Mouse (Mus musculus): ENCODE data around the gene Defb25. TPM values are rescaled to one million over a fixed set of nuclear protein-coding genes. Genes with fewer than 3 reads are reported as not detected.
A peak's percentile ranks its signal among the peaks of the same experiment; 100 is the strongest.

The Defb25 gene
- total RNA-seq, 2 experiments from 2014 or later = not detected

GRCm38 (mm10) chr2:152629904-152630303 is 7.1 kb upstream of the Defb25 start:
- DNase-seq = no peak
- intact Hi-C loops (cut with DNase I) = no loop called here

DNA sequence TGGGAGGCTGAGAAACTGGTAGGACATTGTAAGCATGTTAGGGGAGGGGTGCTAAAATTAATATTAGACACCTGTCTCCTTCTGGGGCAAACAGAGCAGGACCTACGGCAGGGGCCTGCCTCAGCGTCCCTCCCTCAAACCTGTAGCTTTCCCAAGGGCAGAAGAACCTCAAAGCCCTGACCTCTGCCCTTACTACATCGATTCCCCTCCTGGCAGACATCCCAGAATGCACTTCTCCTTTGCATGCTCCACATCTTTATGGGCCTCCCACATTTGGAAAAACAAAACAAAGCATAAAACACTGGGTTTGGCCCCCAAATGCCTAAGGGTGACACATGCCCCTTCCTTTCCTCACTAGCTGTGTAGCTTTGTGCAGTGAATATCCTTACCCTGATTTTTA is 6.4 kb upstream of the Defb25 start:
- intact Hi-C loops (cut with DNase I) = no loop called here
- no peak for DNase-seq

GRCm38 (mm10) chr2:152628066-152628465 is 5.2 kb upstream of the Defb25 start:
- intact Hi-C loops (cut with DNase I) = no loop called here
- DNase-seq = peak in 1 of 2 experiments; percentile 39

GRCm38 (mm10) chr2:152626774-152627591 is 4.1 kb upstream of the Defb25 start, which contains the start of gene Rem1:
TSS of gene Rem1 (plus strand) at chr2:152626951.
- peak; percentile 62 to 65 for DNase-seq
- intact Hi-C loops (cut with DNase I) = no loop called here

DNA sequence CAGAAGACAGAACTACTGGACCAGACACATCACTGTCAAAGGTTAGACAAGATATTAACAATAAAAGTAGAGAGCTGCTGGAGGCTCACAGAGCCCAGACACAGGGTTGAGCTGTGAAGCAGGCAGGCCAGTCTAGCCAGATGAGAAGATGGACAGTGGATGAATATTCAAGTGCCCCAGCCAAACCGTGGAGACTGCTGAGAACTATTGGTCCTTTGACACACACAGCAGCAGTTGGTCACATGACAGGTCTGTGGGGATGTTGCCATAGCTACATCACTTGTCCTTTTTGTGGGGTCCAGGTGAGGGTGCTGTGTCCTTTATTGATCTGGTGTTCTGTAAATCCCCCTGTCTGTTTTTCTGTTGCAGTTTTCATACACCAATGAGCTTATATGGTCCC is 2.4 kb upstream of the Defb25 start:
- DNase-seq = no peak
- intact Hi-C loops (cut with DNase I) = no loop called here

DNA sequence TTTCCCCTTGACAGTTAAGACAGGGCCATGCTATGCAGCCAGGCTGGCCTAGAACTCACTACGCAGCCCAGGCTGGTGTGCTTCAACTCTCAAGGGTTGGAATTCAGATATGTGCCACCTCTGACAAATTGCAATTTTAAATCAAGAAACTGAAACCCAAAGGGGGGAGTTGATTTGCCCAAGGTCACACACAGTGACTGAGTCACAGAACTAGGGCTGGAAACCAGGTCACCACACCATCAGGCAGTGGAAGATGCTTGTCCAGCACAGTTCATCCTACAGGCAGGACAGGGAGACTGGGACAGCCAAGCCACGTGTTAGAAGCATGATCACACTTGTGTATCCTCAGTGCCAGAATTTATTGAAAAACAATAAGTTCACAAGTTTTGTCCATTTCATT is 1.7 kb upstream of the Defb25 start:
- intact Hi-C loops (cut with DNase I) = no loop called here
- DNase-seq = no peak

GRCm38 (mm10) chr2:152622151-152622550 is 702 bp downstream of the Defb25 start:
- DNase-seq = no peak
- intact Hi-C loops (cut with DNase I) = no loop called here

- DNase-seq = peak in 1 of 2 experiments; percentile 44
- intact Hi-C loops (cut with DNase I) = no loop called here
Measured at GRCm38 (mm10) chr2:152620367-152621134, 2.3 kb downstream of the Defb25 start.

GRCm38 (mm10) chr2:152617374-152617773 is 5.5 kb downstream of the Defb25 start:
- DNase-seq = no peak
- intact Hi-C loops (cut with DNase I) = loop anchor here (5.0 to 10.0 kb wide), 2 partner anchors 137 to 215 kb away; partner anchors contain the start of genes Bcl2l1 and Cox4i2

- intact Hi-C loops (cut with DNase I) = loop anchor here (5.0 to 10.0 kb wide), 2 partner anchors 138 to 216 kb away; partner anchors contain the start of genes Bcl2l1 and Cox4i2
- DNase-seq = no peak
Measured at GRCm38 (mm10) chr2:152616470-152616869, 6.4 kb downstream of the Defb25 start.

DNA sequence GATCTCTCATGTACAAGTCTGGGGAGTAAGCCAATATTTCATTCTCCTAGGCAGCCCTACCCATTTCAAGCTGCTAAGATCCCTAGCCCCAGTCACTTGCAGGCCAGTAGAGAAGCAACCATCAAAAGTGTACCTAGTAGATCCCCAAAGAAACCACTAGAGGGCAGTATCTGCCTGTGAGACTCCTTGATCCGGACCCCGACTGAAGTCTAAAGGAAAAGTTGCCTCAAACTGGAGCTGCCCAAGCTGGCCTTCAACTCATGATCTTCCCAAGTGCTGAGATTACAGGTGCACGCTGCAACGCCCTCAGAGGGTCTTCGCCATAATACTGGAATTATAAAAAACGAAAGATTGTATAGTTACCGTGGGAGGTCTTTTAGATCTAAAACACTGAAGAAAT is 7.3 kb downstream of the Defb25 start:
- peak; percentile 42 to 72 for DNase-seq
- intact Hi-C loops (cut with DNase I) = loop anchor here (1.0 to 10.0 kb wide), 3 partner anchors 42 to 217 kb away; partner anchors contain the start of genes Bcl2l1 and Cox4i2

DNA sequence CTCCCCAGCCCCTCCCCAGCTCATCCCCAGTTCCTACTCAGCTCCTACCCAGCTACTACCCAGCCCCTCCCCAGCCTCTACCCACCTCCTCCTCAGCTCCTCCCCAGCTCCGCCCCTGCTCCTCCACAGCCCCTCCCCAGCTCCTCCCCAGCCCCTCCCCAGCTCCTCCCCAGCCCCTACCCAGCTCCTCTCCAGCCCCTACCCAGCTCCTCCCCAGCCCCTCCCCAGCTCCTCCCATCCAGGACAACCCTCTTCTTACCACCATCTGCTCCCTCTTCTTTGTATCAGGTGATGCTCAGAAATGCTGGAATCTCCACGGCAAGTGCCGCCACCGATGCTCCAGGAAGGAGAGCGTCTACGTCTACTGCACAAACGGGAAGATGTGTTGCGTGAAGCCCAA is 10.7 kb downstream of the Defb25 start:
- no peak for DNase-seq
- intact Hi-C loops (cut with DNase I) = loop anchor here (10.0 kb wide), 1 partner anchor 143 kb away; the partner anchor contains the start of gene Cox4i2

- intact Hi-C loops (cut with DNase I) = no loop called here
- no peak for DNase-seq
Measured at GRCm38 (mm10) chr2:152608719-152609118, 14.1 kb downstream of the Defb25 start.

DNA sequence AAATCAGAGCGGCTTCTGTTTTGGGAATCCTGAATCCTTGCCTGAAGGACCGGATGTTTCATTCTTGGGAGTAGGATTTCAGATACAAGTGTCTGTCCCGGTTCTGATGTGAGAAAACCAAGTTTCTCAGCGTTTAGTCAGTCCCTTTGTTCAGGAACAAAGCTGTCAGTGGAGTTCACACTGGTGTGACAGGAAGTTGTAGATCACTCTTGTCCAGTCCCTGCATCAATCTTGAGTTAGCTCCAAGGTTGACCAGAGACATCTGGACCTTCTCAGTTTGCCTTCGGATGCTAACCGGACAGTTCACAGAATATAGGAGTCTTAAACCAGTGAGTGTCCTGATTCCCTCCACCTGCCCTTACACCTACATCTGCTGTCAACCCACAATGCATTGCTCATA is 15.1 kb downstream of the Defb25 start:
- DNase-seq = no peak
- intact Hi-C loops (cut with DNase I) = no loop called here

DNA sequence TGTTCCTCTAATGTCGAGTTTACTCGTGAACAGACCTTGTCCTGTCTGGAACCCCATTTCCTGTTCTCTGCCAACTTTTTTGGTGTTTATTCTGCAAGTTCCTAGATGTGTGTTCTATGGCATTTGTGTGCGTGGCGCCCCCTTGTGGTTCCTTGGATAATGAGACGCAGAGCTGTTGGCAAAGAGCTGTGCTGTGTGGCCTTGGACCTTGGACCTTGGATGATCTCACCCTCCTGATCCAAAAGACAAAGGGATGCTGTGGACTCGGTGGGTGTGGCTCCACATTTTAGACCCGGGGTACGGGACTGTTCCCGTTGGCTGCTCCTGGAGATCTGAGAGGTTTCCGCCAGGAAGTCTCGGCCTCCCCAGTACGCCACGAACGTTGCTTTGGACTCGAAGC is 18.8 kb downstream of the Defb25 start, which contains the start of gene Defb36:
Gene Defb36 (plus strand): TSS at position 271 of the 400 bp plus-strand sequence.
- peak; percentile 48 to 64 for DNase-seq
- intact Hi-C loops (cut with DNase I) = loop anchor here (5.0 kb wide), 1 partner anchor 52 kb away; no protein-coding TSS in a partner anchor

DNA sequence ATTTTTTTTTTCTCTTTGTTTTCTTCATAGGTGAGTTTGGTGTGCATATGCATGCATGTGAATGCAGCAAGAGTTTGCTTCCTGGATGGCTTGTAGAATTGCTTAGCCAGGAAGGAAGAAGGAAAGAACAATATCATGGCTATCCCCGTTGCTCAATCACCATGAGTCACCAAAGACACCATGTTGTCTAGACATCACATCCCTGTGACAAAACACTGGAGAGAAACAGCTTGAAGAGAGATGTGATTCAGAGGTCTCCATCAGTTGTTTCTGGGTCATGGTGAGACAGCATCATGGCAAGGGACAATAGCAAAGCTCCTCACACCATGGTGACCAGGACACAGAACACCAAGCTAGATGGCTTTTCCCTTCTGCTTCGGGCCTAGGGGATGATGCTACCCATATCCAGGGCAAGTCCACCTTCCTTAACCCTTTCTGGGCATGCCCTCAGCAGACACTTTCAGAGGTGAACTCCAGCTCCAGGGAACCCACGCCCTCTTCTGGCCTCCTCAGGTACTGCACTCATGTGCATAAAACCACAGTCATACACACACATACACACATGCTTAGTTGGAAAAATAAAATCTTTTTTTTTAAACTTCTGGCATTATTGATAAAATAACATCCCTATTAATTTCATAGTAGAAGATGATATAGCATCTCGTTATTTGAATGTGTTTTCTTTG is 21.4 kb downstream of the Defb25 start:
- intact Hi-C loops (cut with DNase I) = loop anchor here (5.0 kb wide), 1 partner anchor 49 kb away; no protein-coding TSS in a partner anchor
- no peak for DNase-seq

DNA sequence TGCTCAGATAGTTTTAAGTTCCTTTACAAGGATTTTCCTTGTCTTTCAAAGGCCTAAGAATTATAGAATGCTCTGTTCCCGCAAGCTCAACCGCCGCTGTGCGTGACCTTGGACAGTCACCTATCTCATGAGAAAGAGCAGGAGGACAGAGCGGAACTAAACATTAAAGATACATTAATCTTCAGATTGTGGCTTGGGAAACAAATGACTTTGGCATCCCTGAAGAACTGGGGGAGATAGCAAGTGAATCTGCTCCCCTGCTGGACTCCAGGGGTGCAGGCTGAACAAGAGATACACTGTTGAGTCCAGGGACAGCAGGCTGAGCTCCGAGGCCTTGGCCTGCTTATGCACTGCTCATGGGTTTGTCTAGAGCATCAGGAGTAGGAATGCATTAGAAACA is 22.8 kb downstream of the Defb25 start:
- intact Hi-C loops (cut with DNase I) = loop anchor here (5.0 kb wide), 1 partner anchor 48 kb away; no protein-coding TSS in a partner anchor
- no peak for DNase-seq

GRCm38 (mm10) chr2:152599299-152599698 is 23.6 kb downstream of the Defb25 start, which contains the start of gene Defb45:
TSS of gene Defb45 (minus strand) at chr2:152599399.
- intact Hi-C loops (cut with DNase I) = no loop called here
- DNase-seq = no peak

DNA sequence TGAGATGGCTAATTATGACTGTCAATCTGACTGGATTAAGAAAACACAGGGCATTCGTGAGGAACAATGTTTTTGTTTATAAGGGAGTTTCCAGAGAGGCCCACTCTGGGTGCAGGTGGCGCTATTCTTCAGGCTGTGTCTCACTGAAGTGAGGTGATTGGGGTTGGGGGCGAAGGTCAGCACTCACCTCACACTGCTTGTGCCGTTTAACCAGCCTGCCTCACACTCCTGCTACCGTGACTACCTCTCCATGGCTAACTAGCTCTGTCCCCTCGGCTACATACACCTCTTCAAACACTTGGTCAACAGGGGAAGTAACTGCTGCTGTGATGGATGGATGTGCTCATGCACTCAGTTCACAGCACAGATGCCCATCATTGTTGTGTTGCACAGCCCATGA is 33.8 kb downstream of the Defb25 start:
- no peak for DNase-seq
- intact Hi-C loops (cut with DNase I) = no loop called here

DNA sequence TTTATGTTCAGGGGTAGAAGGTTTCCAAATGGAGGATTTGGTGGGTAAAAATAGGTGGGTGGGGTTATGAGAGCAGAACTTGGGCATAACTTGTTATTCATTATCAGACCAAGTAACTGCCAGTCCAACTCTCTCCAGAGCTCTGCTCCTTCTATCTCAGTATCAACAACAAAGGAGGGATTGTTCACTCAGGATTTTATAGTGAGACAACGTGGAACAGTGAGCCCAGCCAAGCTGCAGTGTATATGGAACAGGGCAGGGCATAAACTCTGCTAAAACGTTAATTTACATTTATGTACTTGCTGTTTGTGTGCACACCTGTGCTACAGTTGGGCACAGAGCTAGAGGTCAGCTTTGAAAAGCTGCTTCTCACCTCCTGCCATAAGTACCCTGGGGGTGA is 34.4 kb downstream of the Defb25 start:
- intact Hi-C loops (cut with DNase I) = no loop called here
- no peak for DNase-seq
